ENCODE assay signal across 24 mouse cellular contexts in the genomic region with DNA sequence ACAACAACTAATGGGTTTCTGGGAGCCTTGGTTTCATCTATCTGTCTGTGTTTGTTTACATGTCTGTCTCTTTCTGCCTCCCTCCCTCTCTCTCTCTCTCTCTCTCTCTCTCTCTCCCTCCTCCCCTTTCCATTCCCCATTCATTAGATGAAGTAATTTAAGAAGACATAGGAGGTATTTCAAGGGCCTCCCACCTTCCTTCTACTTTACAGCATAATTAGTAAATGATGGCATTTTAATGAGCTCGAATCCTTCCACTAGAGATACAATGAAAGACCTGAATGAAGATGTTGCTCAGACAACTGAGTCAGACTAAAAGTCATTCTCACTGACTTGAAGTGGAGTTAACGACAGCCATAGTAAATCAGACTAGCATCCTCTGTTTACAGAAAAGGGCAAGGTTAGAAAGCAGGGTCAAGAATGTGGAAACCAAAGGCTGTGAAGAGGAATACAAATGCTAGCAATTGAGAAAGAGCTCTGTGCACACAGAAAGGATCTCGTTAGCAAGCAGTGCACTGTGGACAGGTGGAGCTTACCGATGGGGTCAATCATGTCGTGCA.
DNase-seq lines count a peak whose midpoint lies in the region; ATAC-seq and TF ChIP-seq lines count a peak whose summit lies in the region.
"Had no signal": no experiment of that assay in that cellular context is flagged by ENCODE, and none has a peak within 500 bp of the region (broad histone marks: within the 10 kb centered on the region; RNA-seq: fewer than 3 reads in every experiment).

No protein-coding gene starts in this region.

- peaks cover 5% of the 10 kb centered on the region for H3K4me1 ChIP-seq in lung, postnatal 0 days (ENCODE audit: insufficient read depth, low read depth, low read length)

- 23% methylated on average over 5 of the region's 5 CpGs for WGBS in lung, postnatal 0 days

- no peak overlapping the region for H3K9ac ChIP-seq in lung, postnatal 0 days (replicated peaks; ENCODE audit: low read depth)
- H3K9ac ChIP-seq: embryonic facial prominence, embryonic 12.5 days; heart, embryonic 15.5 days; limb, embryonic 13.5 days; lung, embryonic 15.5 days had no signal

- peak; percentile 11 for DNase-seq in kidney, adult 9 months
- no peak for DNase-seq in kidney, postnatal 10 days
- DNase-seq in lung, postnatal 25 days (ENCODE audit: low spot score) = peak; percentile 15
- no peak for DNase-seq in lung, postnatal 0 days (ENCODE audit: low spot score)
- DNase-seq in NIH3T3 (ENCODE audit: low read depth) (peak; percentile 27), MN1 (ENCODE audit: low spot score) (no peak)
- DNase-seq in embryo, embryonic 9.5 days (ENCODE audit: extremely low spot score) = peak; percentile 28
- DNase-seq: adrenal gland, postnatal 14 days; cerebellum, adult 11-12 months; cerebellum, adult 9-11 months; gastrocnemius, postnatal 14 days; spleen, adult 18-20 months; thymus, postnatal 25 days had no signal

- H3K9me3 ChIP-seq in lung, postnatal 0 days (ENCODE audit: low read length) = no peaks in the 10 kb centered on the region
- H3K9me3 ChIP-seq: embryonic facial prominence, embryonic 12.5 days; heart, embryonic 10.5 days; heart, embryonic 15.5 days; limb, embryonic 13.5 days; lung, embryonic 15.5 days; midbrain, embryonic 10.5 days had no signal

- H3K36me3 ChIP-seq in lung, postnatal 0 days (ENCODE audit: insufficient read depth, low read length) = no peaks in the 10 kb centered on the region
- H3K36me3 ChIP-seq: embryonic facial prominence, embryonic 12.5 days; heart, embryonic 10.5 days; heart, embryonic 15.5 days; limb, embryonic 13.5 days; lung, embryonic 15.5 days; midbrain, embryonic 10.5 days had no signal

- TF ChIP-seq EP300 in lung, postnatal 0 days (IDR thresholded peaks at IDR 0.05) = no peak

- no peak overlapping the region for H3K27ac ChIP-seq in lung, postnatal 0 days (ENCODE audit: low read length)
- H3K27ac ChIP-seq: embryonic facial prominence, embryonic 12.5 days; heart, embryonic 10.5 days; heart, embryonic 15.5 days; limb, embryonic 13.5 days; lung, embryonic 15.5 days; midbrain, embryonic 10.5 days had no signal

- no peak overlapping the region for H3K4me2 ChIP-seq in lung, postnatal 0 days (replicated peaks; ENCODE audit: low read depth, low read length)
- H3K4me2 ChIP-seq: embryonic facial prominence, embryonic 12.5 days; heart, embryonic 15.5 days; limb, embryonic 13.5 days; liver, embryonic 11.5 days; lung, embryonic 15.5 days had no signal

- no peak for TF ChIP-seq CTCF in lung, postnatal 0 days (IDR thresholded peaks at IDR 0.05)

- H3K4me3 ChIP-seq in lung, postnatal 0 days (ENCODE audit: low read depth, low read length) = no peak overlapping the region
- H3K4me3 ChIP-seq: embryonic facial prominence, embryonic 12.5 days; heart, embryonic 10.5 days; heart, embryonic 15.5 days; limb, embryonic 13.5 days; lung, embryonic 15.5 days; midbrain, embryonic 10.5 days had no signal

- no peak for ATAC-seq in lung, postnatal 0 days
- ATAC-seq: CD4-positive, CD25-positive, alpha-beta regulatory T cell, adult 4 months; forebrain, embryonic 14.5 days; hindbrain, embryonic 16.5 days; midbrain, embryonic 16.5 days had no signal

- H3K27me3 ChIP-seq in lung, postnatal 0 days (replicated peaks; ENCODE audit: insufficient read depth, low read length) = no peaks in the 10 kb centered on the region
- H3K27me3 ChIP-seq: embryonic facial prominence, embryonic 12.5 days; heart, embryonic 15.5 days; limb, embryonic 13.5 days; lung, embryonic 15.5 days had no signal

Comparison
In these comparisons a context has a peak if more than half of its experiments do, and no peak if none do; other contexts are left out.
1. DNase-seq: peak in kidney, adult 9 months (single experiment), lung, postnatal 25 days (single experiment), NIH3T3 (single experiment) and embryo, embryonic 9.5 days (single experiment); none in kidney, postnatal 10 days (single experiment), lung, postnatal 0 days (single experiment) and MN1 (single experiment).